Mouse (Mus musculus) mesoderm, embryonic 11.5 days (tissue): ENCODE measurements around the gene Zfp212.
"Not testable (repeated sequence)": the region's sequence is repeated elsewhere in the genome, so short reads cannot be mapped to it uniquely, and the experiment has no call there.

Experiments used
- DNase-seq: peaks from one replicate; pipeline ENCODE4 v3.0.0-alpha.2; 2012; ENCODE audit warnings: low read depth, low spot score

Zfp212 gene

DNA sequence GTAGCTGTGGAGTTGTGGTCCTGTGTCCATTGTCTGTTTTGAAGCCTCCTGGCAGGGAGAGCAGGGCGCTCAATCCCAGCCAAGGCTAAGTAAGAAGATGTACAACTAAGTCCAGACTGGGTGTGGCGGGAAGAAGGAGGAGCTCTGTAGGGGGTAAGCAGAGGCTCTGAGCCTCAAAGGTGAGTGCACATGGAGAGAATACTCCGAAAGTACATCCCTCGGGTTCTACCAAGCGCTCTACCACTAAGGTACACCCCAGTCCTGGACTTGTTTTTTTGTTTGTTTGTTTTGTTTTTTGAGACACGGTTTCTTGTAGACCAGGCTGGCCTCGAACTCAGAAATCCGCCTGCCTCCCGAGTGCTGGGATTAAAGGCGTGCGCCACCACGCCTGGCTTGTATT is 22.2 kb downstream of the Zfp212 start:
- DNase-seq, result no peak

DNA sequence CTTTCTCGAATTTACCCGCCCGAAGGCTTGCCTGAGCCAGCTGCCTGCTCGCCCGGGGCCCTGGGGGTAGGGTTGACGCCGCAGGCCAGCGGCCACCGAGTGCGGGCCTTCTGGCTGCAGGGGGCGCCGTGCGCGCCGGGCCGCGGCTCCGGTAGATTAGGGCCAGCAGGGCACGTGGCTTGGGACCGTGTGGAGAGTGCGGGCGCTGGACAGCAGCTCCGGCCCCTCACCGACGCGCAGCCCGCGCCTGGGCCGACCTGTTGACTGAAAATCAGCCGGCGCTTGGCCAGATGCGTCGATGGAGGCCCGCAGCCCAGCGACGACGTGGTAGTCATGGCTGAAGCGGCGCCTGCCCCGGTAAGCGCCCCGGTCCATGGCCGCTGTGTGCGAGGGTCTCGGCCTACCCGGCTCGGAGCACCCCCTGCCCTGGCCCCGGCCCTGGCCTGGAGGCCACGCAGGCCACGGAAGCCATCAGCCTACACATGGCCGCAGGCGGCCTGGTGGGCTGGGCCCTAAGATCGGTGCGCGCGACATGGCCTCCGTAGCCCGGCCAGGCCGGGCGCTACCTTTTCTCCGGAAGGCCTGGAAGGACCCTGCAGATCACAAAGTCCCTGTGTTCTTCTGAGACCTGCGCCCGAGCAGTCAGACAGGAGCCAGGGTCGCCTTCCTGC is 22.9 kb downstream of the Zfp212 start:
- peak; percentile 78 for DNase-seq

DNA sequence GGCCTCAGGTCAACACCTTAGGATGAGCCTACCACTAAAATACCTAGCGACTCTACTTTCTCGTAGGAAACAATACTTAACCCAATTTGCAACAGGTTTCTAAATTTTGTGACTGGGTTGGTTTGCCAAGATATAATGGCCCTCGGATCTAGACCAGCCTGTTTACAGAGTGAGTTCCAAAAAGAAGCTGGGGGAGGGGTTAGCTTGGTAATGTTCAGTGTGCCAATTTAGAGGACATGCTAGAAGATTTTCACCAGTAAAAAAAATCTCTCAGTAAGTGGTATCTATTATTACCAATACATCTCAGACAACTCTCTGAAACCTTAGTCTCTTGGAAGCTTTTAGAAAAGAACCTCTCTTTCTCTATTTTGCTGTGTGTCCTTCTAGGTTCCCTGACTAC is 23.4 kb downstream of the Zfp212 start:
- no peak for DNase-seq

DNA sequence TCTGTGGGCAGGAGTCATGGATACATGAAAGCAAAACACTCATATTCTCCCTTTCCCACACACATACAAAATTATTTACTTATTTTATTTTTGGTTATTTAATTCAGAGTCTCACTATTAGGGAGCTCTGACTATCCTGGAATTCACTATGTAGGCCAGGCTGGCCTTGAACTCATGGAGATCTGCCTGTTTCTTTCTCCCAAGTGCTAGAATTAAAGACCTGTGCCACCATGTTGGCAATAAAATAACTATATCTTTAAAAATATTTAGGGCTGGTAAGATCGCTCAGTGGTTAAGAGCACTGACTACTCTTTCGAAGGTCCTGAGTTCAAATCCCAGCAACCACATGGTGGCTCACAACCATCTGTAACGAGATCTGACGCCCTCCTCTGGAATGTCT is 27.1 kb downstream of the Zfp212 start:
- DNase-seq, result no peak

DNA sequence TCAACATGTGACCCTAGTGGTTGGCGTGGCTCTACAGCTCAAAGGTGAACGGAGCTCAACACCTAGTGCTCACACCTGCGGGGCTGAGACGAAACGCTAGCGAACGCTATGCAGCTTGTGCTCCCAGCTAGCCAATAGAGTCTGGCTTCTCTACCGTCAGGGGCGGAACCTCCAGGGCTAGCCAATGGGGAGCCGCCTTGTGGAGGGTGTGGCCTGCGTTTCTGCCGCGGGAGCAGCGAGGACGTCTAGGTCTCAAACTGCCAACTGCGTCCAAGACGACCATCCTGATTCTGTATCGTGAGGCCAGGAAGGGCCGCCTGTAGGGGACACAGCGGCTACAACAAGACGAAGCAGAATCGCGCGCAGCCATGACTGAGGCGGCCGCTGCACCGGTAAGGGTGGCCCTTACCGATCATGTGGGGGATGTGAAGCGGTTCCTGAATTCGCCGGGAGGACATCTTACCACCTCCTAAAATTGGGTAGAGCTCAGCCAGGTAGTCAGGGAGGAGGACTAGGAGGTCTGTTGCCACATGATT is 33.0 kb downstream of the Zfp212 start, which contains the start of gene Zfp956:
TSS of gene Zfp956 (plus strand) at position 200 of the 536 bp plus-strand sequence.
- DNase-seq, result peak; percentile 92

DNA sequence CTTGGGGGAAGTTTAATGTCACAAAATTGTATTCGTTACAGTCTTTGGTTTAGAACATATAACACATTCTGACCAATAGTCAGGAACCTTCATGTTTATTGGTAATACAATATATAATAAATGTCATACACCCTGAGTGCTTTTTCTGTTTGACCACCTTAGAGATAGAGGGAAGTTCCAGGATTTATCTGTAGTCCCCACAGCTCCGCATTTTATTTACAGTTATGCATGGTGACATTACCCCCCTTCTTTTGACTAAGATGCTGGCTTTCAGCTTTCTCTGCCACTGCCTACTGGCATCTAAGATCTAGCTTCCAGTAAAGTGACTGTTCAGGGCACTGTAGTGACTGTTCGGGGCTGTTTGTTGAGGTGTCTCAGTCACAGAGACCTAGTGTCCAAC is 34.1 kb downstream of the Zfp212 start:
- no peak for DNase-seq

DNA sequence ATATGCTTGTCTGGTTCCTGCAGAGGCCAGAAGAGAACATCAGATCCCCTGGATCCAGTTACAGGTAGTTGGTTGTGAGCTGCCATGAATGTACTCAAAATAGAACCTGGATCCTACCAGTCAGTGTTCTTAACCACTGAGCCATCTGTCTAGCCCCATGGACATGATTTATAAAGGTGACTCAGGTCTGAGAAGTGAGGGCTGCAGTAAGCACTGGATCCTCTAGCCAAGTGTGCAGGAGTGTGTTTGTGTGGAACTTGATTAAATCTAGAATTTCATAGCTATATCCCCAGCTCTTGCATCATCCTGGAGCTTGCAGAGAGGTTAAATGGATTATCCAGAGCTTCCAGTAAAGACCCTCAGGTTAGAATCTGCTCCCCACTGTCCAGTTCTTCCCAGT is 37.5 kb downstream of the Zfp212 start:
- DNase-seq, result no peak

DNA sequence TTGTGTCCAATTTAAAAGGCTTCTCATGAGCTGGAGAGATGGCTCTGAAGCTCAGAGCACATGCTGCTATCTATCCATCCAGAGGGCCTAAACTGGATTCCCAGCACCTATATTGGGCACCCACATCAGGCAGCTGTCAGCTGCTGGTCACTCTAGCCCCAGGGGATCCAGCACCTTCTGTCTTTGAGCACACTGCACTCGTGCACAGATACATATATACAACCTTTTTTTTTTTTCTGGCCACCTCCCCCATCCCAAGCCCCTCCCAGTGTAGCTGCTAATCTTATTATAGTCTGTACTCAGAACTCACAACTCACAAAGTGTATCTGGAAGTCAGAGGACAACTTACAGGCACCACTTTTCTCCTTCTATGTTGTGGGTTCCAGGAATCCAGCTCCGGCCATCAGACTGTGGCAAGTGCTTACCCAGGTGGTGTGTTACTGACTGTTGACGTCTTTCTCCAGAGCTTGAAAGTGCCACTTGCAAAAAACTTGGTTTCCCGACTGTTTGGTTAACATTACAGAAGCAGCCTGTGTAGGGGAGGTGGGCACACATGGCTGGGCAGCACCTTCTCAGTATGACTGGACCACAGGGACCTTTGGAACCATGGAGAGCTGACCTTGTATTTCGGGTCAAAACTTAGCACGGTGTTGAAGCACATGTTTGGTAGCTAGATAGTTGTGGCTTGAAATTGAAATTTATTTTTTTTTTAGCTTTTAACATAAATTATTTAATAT is 40.6 kb downstream of the Zfp212 start:
- DNase-seq, result no peak

DNA sequence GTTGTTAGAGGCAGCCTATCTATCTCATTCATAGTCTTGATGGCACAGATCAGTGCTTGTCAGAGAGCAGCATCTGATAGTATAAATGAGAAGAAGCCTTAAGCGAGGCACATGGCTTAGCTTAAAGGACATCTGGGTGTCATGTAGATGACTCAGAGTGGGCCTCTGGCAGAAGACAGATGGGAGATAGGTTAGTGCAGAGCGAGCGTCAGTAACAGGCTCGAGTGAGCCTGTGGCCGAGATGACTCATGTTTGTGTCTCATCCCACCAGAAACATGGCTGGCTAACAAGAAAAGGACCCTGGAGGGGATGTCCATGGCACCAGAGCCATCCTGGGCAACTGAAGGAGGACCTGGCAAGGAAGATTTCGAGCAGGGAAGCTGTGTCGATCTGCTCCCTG is 42.8 kb downstream of the Zfp212 start:
- DNase-seq, result no peak

DNA sequence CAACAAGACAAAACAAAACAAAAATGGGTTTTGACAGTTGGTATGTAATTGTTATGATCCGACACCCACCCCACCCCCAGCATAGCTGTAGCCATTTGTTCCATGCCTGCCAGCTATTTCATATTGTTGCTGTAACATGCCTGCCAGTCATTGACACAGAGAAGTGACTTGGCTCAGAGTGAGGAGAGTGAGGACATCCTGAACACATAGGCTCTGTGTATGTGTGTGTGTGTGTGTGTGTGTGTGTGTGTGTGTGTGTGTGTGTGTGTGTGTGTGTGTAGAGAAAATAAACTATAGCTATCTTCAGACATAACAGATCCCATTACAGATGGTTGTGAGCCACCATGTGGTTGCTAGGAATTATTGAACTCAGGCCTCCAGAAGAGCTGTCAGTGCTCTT is 47.9 kb downstream of the Zfp212 start:
- DNase-seq, result not testable (repeated sequence)

DNA sequence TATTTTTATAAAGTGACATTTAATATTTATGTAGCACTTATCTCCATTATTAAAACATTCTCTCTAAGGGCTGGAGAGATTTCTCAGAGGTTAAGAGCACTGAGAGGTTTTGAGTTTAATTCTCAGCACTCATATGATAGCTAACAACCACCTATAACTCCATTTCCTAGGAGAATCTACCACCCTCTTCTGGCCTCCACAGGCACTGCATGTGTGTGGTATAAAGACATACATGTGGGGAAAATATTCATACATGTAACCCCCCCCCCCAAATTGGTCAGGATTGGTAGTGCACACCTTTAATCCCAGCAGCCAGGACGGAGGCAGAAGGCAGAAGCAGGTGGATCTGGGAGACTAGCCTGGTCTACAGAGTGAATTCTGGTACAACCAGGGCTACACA is 54.3 kb downstream of the Zfp212 start:
- DNase-seq, result no peak

DNA sequence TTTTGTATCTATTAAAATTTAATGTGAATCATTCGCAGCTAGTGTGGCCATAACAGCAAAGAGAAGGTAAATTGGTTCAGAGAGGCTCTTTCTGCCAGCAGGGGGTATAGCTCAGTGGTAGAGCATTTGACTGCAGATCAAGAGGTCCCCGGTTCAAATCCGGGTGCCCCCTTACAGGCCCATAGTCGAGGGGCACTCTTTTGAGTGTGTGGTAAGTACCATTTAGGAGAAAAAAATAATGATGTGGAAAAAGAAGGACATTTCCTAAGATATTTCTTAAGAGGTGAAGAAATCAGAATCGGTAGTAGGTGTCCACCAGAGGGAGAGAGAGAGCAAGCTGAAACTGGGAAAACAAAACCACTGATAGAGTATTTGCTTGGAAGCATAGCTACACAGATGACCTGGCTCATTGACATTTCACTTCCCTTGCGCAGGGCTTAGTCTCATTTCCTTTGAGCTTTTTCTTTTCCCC is 58.7 kb downstream of the Zfp212 start:
- DNase-seq, result peak; percentile 74
